Mouse (Mus musculus) stomach, postnatal 0 days (tissue): ENCODE measurements at regions not wholly inside any gene's neighbourhood (a gene's known extent, or its start where the extent isn't known, plus 50 kb on each side); places are given as distances from the start of the nearest gene placed in this dataset.

Source experiments
- ATAC-seq: fragments of 200-750 bp; cut with Nextera tagmentation; 2 replicates; pipeline ENCODE4 v1.8.0; 2017; ENCODE audit not compliant: low FRiP score, low TSS enrichment
- DNase-seq: peaks from one replicate; pipeline ENCODE4 v3.0.0-alpha.2; 2016; ENCODE audit warnings: low spot score
- H3K27ac ChIP-seq: fragments of 300-500 bp; sonication (generic); replicated peaks from 2 replicates; pipeline ENCODE4 v1.5.1; 2014; ENCODE audit warnings: mild to moderate bottlenecking, control low read depth
- H3K27me3 ChIP-seq: fragments of 300-500 bp; sonication (generic); 2 replicates; pipeline ENCODE4 v1.6.1; 2014; ENCODE audit warnings: low read length; ENCODE audit not compliant: control insufficient read depth, insufficient read depth
- H3K36me3 ChIP-seq: fragments of 300-500 bp; sonication (generic); 2 replicates; pipeline ENCODE4 v1.6.1; 2014; ENCODE audit warnings: low read length, mixed read lengths; ENCODE audit not compliant: control insufficient read depth, insufficient read depth
- H3K4me1 ChIP-seq: fragments of 300-500 bp; sonication (generic); replicated peaks from 2 replicates; pipeline ENCODE4 v1.6.1; 2014; ENCODE audit warnings: antibody characterized with exemption; ENCODE audit not compliant: control insufficient read depth, insufficient read depth
- H3K4me2 ChIP-seq: fragments of 300-500 bp; sonication (generic); replicated peaks from 2 replicates; pipeline ENCODE4 v1.6.1; 2014; ENCODE audit warnings: low read depth, mild to moderate bottlenecking, control low read depth, moderate library complexity
- H3K4me3 ChIP-seq: fragments of 300-500 bp; sonication (generic); 2 replicates; pipeline ENCODE4 v1.5.1; 2014; ENCODE audit warnings: low read depth, low read length, control low read depth
- H3K9ac ChIP-seq: fragments of 300-500 bp; sonication (generic); 2 replicates; pipeline ENCODE4 v1.6.1; 2014; ENCODE audit warnings: mild to moderate bottlenecking, low read length, control low read depth, mixed read lengths
- H3K9me3 ChIP-seq: fragments of 300-500 bp; sonication (generic); 2 replicates; pipeline ENCODE4 v1.6.1; 2016; ENCODE audit warnings: low read length; ENCODE audit not compliant: control insufficient read depth
- CTCF ChIP-seq: IDR thresholded peaks from 2 replicates; pipeline ENCODE4 v1.5.1; 2016; ENCODE audit warnings: antibody characterized with exemption, low read depth, mild to moderate bottlenecking, moderate library complexity
- EP300 ChIP-seq: optimal IDR thresholded peaks from 2 replicates; pipeline ENCODE3; 2016; ENCODE audit warnings: antibody characterized with exemption
- WGBS: fragments of 180-500 bp; shearing (Covaris S2); extraction: QIAGEN DNeasy Blood & Tissue Kit; methylation state at CpG from one replicate; pipeline ENCODE4 v1.1.7; 2014; 5-methylcytosine and 5-hydroxymethylcytosine counted together

GRCm38 (mm10) chr3:52535411-52536021 lies 267.4 kb downstream of the Foxo1 start:
- no peak overlapping the region for H3K4me3 ChIP-seq
- no peaks in the 10 kb centered on the region for H3K36me3 ChIP-seq
- no peaks in the 10 kb centered on the region for H3K9me3 ChIP-seq
- DNase-seq (no peak), ATAC-seq (peak; percentile 47; the same call in 1 of the 2 replicates)
- H3K4me1 ChIP-seq = no peaks in the 10 kb centered on the region
- TF ChIP-seq CTCF = no peak
- no peak for TF ChIP-seq EP300
- WGBS = 42% methylated on average over 7 of the region's 7 CpGs
- no peaks in the 10 kb centered on the region for H3K27me3 ChIP-seq
- H3K4me2 ChIP-seq = no peak overlapping the region
- no peak overlapping the region for H3K9ac ChIP-seq
- H3K27ac ChIP-seq = no peak overlapping the region

GRCm38 (mm10) chr3:52534118-52534517 lies 266.0 kb downstream of the Foxo1 start:
- Histone ChIP-seq H3K27ac (no peak overlapping the region), H3K4me2 (no peak overlapping the region), H3K27me3 (no peaks in the 10 kb centered on the region), H3K4me1 (no peaks in the 10 kb centered on the region), H3K9me3 (no peaks in the 10 kb centered on the region), H3K36me3 (no peaks in the 10 kb centered on the region), H3K9ac (no peak overlapping the region), H3K4me3 (no peak overlapping the region)
- ATAC-seq (no peak), DNase-seq (no peak)
- 81% methylated on average over 7 of the region's 7 CpGs for WGBS
- no peak for TF ChIP-seq CTCF
- no peak for TF ChIP-seq EP300

- Histone ChIP-seq H3K9ac (no peak overlapping the region), H3K27ac (no peak overlapping the region), H3K27me3 (no peaks in the 10 kb centered on the region), H3K4me3 (no peak overlapping the region), H3K4me2 (no peak overlapping the region), H3K36me3 (no peaks in the 10 kb centered on the region), H3K9me3 (no peaks in the 10 kb centered on the region), H3K4me1 (0 out of 2 replicates have a peak, but pooled peaks cover 2% of the 10 kb centered on the region)
- TF ChIP-seq EP300 = no peak
- no peak for TF ChIP-seq CTCF
- DNase-seq (no peak), ATAC-seq (no peak)
- WGBS = 46% methylated on average over 8 of the region's 8 CpGs
Measured at GRCm38 (mm10) chr3:52531686-52532351, 263.7 kb downstream of the Foxo1 start.

DNA sequence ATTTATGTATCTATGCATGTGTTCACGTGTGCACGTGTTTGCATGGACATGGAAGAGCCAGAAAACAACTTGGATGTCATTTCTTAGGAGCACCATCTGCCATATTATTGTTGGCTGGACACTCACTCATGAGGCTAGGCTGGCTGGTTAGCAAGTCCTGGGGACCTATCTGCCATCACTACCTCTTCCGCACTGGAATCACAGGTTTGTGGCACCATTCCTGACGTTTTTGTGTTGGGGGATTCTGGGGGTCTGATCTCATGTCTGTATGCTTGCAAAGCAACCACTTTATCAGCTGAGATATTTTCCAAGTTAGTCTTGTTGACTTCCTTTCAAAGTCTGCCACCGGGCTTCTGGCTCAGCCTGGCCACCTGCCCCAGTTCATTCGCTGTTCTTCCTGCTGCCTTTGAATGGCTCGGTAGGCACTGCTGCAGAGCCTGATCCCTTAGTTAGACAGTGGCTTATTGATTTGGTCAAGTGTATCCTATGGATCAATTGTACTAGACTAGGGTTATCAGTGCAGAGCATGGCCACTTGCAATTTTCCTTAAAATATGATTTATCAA lies 262.4 kb downstream of the Foxo1 start:
- H3K9me3 ChIP-seq = no peaks in the 10 kb centered on the region
- H3K9ac ChIP-seq = no peak overlapping the region
- no peak overlapping the region for H3K4me2 ChIP-seq
- no peaks in the 10 kb centered on the region for H3K36me3 ChIP-seq
- no peak for DNase-seq
- no peak overlapping the region for H3K27ac ChIP-seq
- H3K4me1 ChIP-seq = 0 out of 2 replicates have a peak, but pooled peaks cover 2% of the 10 kb centered on the region
- no peak for ATAC-seq
- 86% methylated on average over 7 of the region's 7 CpGs for WGBS
- H3K4me3 ChIP-seq = no peak overlapping the region
- TF ChIP-seq EP300 (no peak), CTCF (no peak)
- H3K27me3 ChIP-seq = no peaks in the 10 kb centered on the region

DNA sequence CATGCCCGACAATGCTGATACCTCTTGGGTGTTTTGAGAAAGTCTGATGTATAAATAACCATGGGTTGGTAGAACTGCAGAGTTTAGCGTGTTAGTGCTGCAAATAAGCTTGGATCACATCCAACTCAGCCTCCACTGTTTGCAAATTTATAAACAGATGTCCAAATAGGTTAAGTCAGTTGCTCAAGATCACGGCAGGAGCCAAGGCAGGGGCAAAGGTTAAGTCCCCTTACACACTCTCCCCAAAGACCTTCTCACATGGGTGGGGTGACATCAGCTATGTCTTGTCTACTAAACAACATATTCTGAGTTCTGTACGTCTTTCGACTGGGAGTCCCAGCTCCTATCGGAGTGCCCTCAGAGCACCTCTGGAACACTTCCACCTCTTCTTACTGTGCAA lies 261.0 kb downstream of the Foxo1 start:
- no peak overlapping the region for H3K4me2 ChIP-seq
- H3K36me3 ChIP-seq = no peaks in the 10 kb centered on the region
- no peaks in the 10 kb centered on the region for H3K27me3 ChIP-seq
- 52% methylated on average over 6 of the region's 6 CpGs for WGBS
- no peak overlapping the region for H3K9ac ChIP-seq
- 0 out of 2 replicates have a peak, but pooled peaks cover 2% of the 10 kb centered on the region for H3K4me1 ChIP-seq
- TF ChIP-seq EP300 (no peak), CTCF (no peak)
- H3K27ac ChIP-seq = no peak overlapping the region
- no peaks in the 10 kb centered on the region for H3K9me3 ChIP-seq
- ATAC-seq = no peak
- H3K4me3 ChIP-seq = no peak overlapping the region
- DNase-seq = no peak

GRCm38 (mm10) chr3:52528521-52528920 lies 260.4 kb downstream of the Foxo1 start:
- H3K27ac ChIP-seq = no peak overlapping the region
- no peaks in the 10 kb centered on the region for H3K36me3 ChIP-seq
- no peak overlapping the region for H3K4me2 ChIP-seq
- no peak for DNase-seq
- no peak for ATAC-seq
- WGBS = 80% methylated on average over 7 of the region's 7 CpGs
- H3K9me3 ChIP-seq = no peaks in the 10 kb centered on the region
- H3K27me3 ChIP-seq = no peaks in the 10 kb centered on the region
- 0 out of 2 replicates have a peak, but pooled peaks cover 2% of the 10 kb centered on the region for H3K4me1 ChIP-seq
- H3K4me3 ChIP-seq = no peak overlapping the region
- TF ChIP-seq CTCF (no peak), EP300 (no peak)
- no peak overlapping the region for H3K9ac ChIP-seq
